Mouse (Mus musculus): ENCODE data around the gene 1700013G24Rik. TPM values are rescaled to one million over a fixed set of nuclear protein-coding genes. Genes with fewer than 3 reads are reported as not detected.

The 1700013G24Rik gene
- total RNA-seq, 2 experiments from 2014 or later: not detected

DNA sequence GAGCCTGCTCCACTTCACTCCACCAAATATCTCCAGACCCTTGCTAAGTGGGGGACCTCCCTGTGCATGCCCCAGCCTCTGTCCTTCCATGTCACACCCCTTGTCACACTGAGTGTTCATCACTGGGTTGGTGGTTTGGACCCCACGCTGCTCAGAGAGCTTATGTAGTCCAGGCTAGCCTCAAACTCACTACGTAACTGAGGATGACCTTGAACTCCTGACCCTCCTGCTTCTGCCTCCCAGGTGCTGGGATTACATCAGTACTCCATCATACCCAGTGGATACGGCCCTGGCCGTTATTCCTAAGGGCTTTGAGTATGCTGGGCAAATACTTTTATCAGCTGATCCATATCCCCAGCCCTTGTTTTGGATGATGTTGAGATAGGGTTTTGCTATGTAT, 40.1 kb downstream of the 1700013G24Rik start:
- DNase-seq (ENCODE audit: low spot score in 2 of 2): no peak

DNA sequence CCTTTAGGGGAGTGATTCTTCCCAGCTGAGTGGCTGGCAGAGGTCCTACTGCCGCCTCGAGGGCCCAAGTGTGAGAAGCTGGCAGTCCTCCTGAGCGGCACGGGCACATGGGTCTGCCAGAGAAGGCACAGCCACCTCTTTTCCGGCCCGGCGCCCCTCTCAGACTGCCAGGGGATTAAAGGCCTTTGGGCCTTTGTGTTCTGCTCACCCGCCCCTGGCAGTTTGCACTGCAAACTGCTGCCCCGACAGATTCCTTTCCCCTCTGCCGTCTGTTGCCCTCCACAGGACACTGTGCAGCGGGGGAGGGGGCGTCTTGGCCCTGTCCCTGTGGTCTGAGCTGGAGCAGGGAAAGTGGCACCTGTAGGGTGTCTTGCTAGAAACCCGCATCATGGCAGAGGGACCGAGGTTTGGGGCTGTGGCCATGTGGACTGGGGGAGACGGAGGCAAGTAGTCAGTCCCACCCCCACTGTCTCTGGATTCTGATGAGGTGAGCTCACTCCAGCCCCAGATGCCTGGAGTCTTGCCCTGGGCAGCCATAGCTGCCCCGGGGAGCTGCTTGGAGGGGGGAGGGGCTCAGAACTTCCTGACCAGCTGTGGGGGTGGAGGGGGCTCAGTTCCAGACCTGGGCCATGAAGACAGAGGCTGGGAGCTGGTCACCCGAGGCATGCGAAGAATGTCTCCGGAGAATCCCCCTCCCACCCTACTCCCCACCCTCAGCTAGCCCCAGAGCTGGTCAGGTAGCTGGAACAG, 41.8 kb downstream of the 1700013G24Rik start:
- no peak for DNase-seq (ENCODE audit: low spot score in 2 of 2)

DNA sequence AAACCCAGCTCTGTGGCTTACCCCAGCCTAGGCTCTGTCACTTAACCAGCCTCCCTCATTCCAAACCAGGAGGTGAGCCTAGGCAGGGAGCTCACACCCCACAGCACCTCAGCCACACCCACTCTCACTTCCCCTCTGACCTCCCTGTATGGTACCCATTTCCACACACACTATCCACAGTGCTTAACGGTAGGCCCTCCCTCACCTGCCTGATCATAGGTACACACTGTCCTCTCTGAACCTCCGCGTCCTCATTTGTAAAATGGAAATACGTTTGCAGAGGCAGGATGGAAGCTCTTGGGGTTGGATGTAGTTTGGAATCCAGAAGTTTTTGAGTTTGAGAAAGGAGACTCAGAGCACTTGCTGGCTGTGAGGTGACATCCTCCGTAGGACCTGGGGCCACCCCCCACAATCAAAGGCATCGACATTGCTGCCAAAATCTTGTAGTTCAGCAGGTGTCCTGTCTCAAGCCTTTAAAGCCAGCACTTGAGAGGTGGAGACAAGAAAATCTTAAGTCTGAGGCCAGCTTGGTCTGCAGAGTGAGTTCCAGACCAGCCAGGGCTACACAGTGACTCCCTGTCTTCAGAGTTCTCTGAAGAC, 42.5 kb downstream of the 1700013G24Rik start:
- no peak for DNase-seq (ENCODE audit: low spot score in 2 of 2)

DNA sequence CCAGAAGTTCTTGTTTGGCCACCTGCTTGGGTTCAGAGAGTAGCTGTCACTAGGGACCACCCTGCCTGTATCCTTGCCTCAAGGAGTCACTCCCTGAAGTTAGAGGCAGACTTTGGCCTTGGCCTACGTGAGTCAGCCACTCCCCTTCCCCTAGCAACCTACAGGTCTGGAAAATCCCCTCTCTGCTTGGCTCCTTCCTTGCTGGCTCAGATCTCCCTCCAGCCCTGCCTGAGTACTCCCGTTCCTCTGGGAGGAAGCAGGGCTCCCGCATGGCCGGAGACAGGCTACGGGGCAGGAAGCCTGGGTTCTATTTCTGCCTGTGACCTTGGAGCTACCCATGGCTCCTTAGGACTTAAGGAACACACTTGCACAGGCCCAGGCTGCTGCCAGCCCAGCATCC, 44.3 kb downstream of the 1700013G24Rik start:
- DNase-seq (ENCODE audit: low spot score in 2 of 2): no peak

DNA sequence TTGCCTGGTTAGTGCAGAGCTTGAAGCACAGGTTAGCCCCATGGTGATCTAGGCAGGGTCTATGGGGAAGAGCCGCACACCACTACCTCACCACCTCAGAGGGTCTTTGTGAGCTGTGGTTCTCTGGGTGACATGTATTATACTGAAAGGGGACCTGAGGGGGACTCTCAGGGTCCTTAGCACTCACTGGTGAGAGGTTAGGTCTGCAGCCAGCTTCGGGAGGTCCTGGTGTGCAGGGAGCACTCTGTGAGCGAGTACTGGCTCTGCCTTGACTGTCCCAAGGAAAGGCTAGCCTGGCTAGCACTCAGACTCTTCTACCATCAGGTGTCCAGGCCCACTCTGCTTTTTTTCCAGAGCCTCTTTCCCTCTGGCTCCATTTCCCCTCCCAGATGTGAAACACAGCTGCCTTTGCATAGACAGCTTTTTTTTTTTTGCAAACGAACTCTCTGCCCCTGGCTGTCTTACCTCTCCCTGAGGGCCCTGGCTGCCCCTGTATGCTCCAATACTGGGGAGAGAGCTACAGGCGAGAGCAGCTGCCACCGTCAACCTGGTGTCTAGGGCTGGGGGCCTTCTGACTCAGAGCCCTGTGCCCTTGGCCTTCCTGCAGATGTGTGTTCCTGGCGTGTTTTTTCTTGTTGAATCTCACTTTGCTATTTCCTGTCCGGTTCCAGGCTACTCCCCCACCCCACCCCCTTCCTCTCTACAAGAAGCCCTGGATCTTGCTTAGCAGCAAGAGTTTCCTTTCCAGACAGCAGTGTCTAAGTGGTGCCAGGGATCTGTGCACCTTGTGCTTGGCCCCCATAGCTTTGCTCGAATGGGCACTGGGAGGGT, 45.0 kb downstream of the 1700013G24Rik start:
- DNase-seq (ENCODE audit: low spot score in 2 of 2): no peak

DNA sequence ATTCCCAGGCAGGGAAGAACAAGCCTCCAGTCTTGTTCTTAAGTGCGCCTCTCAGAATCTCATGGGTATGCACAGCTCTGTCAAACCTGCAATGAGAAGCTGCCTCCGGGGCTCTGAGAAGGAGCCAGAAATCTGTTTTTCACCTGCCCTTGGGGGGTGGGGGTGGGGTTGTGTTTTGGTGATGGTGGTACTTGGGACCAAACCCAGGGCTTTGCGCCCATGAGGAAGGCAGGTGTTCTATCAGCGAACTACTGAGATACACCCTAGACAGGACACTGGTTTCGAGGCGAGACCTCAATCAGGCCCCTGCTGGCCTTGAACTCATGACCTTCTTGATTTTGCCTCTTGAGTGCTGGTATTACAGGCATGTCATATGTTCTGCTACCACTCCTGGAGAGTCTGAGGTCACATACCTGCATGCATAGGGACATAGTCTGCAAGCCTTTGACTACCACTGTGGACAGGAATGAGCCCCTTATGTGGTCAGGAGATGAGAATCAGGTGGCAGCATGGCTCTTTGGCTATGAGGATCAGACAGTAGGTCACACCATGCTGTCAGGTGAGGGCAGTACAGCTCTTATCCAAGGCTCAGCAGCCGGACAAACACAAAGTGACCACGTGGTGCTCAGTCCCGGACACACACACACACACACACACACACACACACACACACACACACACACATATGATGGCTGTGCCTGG, 45.9 kb downstream of the 1700013G24Rik start:
- no peak for DNase-seq (ENCODE audit: low spot score in 2 of 2)

DNA sequence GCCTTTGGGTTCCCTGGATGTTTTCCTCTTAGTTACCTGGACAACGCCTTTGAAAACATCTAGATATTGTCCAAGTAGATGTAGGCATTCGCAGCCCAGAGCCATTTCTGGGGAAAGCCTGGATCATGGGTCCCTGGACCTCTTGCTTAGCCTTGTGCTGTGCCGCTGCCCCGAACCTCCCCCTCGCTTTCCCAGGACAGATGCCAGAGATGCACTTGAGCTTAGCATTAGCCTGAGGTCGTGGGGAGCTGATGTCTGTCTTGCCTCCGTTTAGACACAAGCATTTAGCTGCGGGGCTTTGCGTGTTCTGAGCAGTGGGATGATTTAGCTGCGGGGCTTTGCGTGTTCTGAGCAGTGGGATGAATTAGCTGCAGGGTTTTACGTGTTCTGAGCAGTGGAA, 47.1 kb downstream of the 1700013G24Rik start:
- no peak for DNase-seq (ENCODE audit: low spot score in 2 of 2)

DNA sequence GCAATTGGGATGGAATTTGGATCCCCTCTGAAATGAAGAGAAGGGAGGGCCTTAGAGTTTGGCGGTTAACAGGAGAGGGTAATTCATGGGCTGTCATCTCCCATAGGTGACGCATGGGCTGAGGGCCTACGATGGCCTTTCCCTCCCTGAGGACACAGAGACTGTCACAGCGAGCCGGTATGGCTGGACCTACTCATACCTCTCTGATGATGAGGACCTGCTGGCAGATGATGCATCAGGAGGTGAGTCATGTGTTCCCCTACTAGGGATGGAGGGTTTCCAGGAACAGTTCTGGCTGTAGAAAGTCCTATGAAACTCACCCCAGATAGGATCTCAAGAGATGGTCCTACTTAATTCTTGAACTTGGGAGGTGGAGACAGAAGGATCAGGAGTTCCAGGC, 47.9 kb downstream of the 1700013G24Rik start:
- no peak for DNase-seq (ENCODE audit: low spot score in 2 of 2)

DNA sequence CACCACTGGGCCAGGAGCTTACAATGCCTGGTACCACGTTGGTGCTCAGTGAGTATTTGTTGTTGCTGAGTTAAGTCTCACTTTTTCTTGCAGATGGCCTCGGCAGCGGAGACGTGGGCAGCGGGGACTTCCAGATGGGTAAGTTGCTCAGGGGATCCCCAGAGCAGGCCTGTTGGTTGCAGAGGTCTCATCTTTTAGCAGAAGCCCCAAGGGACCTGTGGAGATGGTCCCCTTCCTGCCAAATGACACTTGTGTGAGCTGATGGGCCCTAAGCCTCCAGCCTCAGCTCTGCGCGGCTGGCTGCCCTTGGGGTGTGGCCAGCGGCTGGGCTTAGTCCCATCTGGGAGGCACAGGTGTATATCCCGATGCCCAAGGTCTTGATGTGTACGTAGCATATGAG, 49.1 kb downstream of the 1700013G24Rik start:
- peak in 1 of 2 experiments; percentile 13 for DNase-seq (ENCODE audit: low spot score in 2 of 2)

DNA sequence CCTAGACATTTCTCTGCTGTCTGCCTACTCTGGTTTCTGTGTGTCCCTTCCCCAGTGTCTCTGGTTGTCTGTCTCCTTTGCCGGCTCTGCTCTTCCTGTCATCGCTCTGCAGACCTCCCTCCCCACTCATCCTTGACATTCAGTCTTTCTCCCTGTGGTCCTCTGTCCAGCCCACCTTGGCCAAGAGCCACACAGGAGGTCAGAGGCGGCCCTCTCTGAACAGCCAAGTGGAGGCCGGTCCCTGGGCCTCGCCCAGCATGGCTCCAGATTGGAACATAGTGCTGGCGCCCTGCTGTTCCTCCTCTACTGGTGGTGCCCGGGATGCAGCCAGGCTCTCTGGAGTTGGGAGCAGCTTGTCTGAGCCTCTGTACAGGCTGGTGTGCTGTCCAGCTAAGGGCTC, 49.7 kb downstream of the 1700013G24Rik start:
- no peak for DNase-seq (ENCODE audit: low spot score in 2 of 2)

DNA sequence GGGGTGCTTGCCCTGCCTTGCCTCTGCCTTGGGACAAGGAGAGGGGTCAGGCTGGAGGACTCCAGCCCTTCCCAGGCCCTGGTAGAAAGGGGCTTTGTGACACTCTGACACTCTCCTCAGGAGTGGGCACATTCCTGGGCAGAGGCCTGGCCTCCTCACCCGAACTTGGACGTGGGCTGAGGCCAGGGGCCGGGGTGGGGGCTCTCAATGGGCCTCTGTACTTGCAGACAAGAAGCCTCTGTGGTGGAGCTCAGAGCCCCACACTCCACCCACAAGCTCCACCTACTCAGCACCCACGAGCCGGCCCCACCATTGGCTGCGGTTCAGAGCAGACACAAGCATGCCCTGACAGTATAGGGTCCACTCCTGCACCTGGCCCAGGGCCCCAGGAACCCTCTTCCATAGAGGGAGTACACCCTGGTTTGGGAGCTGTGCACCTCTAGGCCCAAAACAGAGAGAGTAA, 50.5 kb downstream of the 1700013G24Rik start:
- peak; percentile 13 to 24 for DNase-seq (ENCODE audit: low spot score in 2 of 2)

Other genes with a start within 250 kb of the 1700013G24Rik start
- gene Wnt4, start 175.8 kb upstream of the 1700013G24Rik start, total RNA-seq (2021): 1 to 10 TPM; 5.6 to 7.2 TPM
- 100 to 1,000 TPM; 285 to 289 TPM for gene Cdc42, start 95.6 kb upstream of the 1700013G24Rik start, total RNA-seq (2021)
- gene Cela3a, start 43.5 kb upstream of the 1700013G24Rik start, total RNA-seq (2021): not detected
- not detected for gene Cela3b, start 22.7 kb upstream of the 1700013G24Rik start, total RNA-seq (2021)
- 1 to 10 TPM; 4.2 to 4.3 TPM for gene Hspg2, start 15.5 kb downstream of the 1700013G24Rik start, total RNA-seq (2021)
- not detected for gene Ldlrad2, start 121.3 kb downstream of the 1700013G24Rik start, total RNA-seq (2021)
- 100 to 1,000 TPM; 111 to 136 TPM for gene Usp48, start 140.5 kb downstream of the 1700013G24Rik start, total RNA-seq (2021)
- 100 to 1,000 TPM; 259 to 271 TPM for gene Rap1gap, start 211.4 kb downstream of the 1700013G24Rik start, total RNA-seq (2021)

All from layer of hippocampus, adult 18-20 months (tissue).